Mouse (Mus musculus): ENCODE results near the gene Tmem239.
A peak's percentile ranks its signal among the peaks of the same experiment; 100 is the strongest.

Gene Tmem239

GRCm38 (mm10) chr2:130411558-130412495, 5.5 kb downstream of the Tmem239 start:
- peak; percentile 88 for DNase-seq (ENCODE audit: low spot score)

- DNase-seq (ENCODE audit: low spot score), result no peak
Measured at GRCm38 (mm10) chr2:130412775-130413174, 6.5 kb downstream of the Tmem239 start.

GRCm38 (mm10) chr2:130414094-130414856, 8.0 kb downstream of the Tmem239 start:
- DNase-seq (ENCODE audit: low spot score), result no peak

GRCm38 (mm10) chr2:130421781-130422620, 15.7 kb downstream of the Tmem239 start:
- no peak for DNase-seq (ENCODE audit: low spot score)

GRCm38 (mm10) chr2:130423397-130424125, 17.3 kb downstream of the Tmem239 start:
- peak; percentile 83 for DNase-seq (ENCODE audit: low spot score)

GRCm38 (mm10) chr2:130424126-130424853, 18.0 kb downstream of the Tmem239 start, which contains the start of the genes Vps16 and Pced1a:
Gene Vps16, plus strand, starts transcription at chr2:130424339.
Gene Pced1a, minus strand, starts transcription at chr2:130424701.
- DNase-seq (ENCODE audit: low spot score), result peak; percentile 91

GRCm38 (mm10) chr2:130425112-130425511, 18.8 kb downstream of the Tmem239 start:
- DNase-seq (ENCODE audit: low spot score), result peak; percentile 18

- no peak for DNase-seq (ENCODE audit: low spot score)
Measured at GRCm38 (mm10) chr2:130429851-130430250, 23.6 kb downstream of the Tmem239 start.

GRCm38 (mm10) chr2:130430484-130430883, 24.2 kb downstream of the Tmem239 start:
- DNase-seq (ENCODE audit: low spot score), result no peak

GRCm38 (mm10) chr2:130432157-130432556, 25.9 kb downstream of the Tmem239 start:
- no peak for DNase-seq (ENCODE audit: low spot score)

- peak; percentile 73 for DNase-seq (ENCODE audit: low spot score)
Measured at GRCm38 (mm10) chr2:130433152-130433551, 26.9 kb downstream of the Tmem239 start.

GRCm38 (mm10) chr2:130436769-130437168, 30.5 kb downstream of the Tmem239 start:
- no peak for DNase-seq (ENCODE audit: low spot score)

GRCm38 (mm10) chr2:130438861-130439260, 32.6 kb downstream of the Tmem239 start:
- no peak for DNase-seq (ENCODE audit: low spot score)

- no peak for DNase-seq (ENCODE audit: low spot score)
Measured at GRCm38 (mm10) chr2:130439840-130440480, 33.7 kb downstream of the Tmem239 start.

- no peak for DNase-seq (ENCODE audit: low spot score)
Measured at GRCm38 (mm10) chr2:130442162-130442561, 35.9 kb downstream of the Tmem239 start.

GRCm38 (mm10) chr2:130448449-130448848, 42.2 kb downstream of the Tmem239 start:
- no peak for DNase-seq (ENCODE audit: low spot score)

- no peak for DNase-seq (ENCODE audit: low spot score)
Measured at GRCm38 (mm10) chr2:130449021-130449793, 42.9 kb downstream of the Tmem239 start.

GRCm38 (mm10) chr2:130449794-130450433, 43.6 kb downstream of the Tmem239 start, which contains the start of gene Ptpra:
Gene Ptpra, plus strand, starts transcription at chr2:130450278.
- peak; percentile 92 for DNase-seq (ENCODE audit: low spot score)

GRCm38 (mm10) chr2:130450434-130450796, 44.1 kb downstream of the Tmem239 start:
- peak; percentile 69 for DNase-seq (ENCODE audit: low spot score)
